Mouse (Mus musculus): ENCODE data around the gene Irf2bpl.
A peak's percentile ranks its signal among the peaks of the same experiment; 100 is the strongest.

DNA sequence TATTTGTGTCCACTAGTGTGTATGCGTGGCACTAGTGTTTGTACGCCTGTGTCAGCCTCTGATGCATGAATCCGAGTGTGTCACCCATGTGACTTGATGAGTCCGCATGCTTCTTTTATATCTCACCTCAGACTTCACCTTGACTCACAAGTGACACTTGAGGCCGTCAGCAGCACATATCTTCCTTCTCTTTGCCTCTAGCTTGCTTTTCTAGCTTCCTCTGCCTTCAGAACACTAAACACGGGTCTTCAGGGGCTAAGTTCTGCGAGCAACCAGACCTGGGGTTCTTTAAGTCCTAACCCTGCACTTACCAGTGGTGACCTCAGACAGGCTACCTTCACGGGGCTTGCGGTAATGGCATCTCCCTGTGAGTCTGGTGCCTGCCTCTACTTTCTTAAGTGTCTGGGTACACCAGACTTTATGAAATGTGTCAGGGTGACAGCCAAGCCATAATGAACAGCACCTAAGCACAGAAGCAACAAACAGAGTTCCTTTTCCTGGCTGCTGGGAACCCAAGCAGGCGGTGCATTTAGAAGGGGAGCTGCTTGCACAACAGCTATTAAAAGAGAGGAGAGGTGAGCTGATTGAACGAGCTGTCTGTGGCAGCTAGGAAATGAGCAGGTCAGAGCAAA, 51.9 kb downstream of the Irf2bpl start:
- TF ChIP-seq CTCF (IDR thresholded peaks at IDR 0.05; ENCODE audit: control insufficient read depth, insufficient read depth, insufficient read length) = no peak
- TF ChIP-seq MAX (IDR thresholded peaks at IDR 0.05) = no peak
- no peak for TF ChIP-seq USF1 (IDR thresholded peaks at IDR 0.05; ENCODE audit: low read depth)
- no peak for TF ChIP-seq MYOG (IDR thresholded peaks at IDR 0.05; ENCODE audit: control insufficient read depth, extremely low read depth, insufficient read length)
- no peak for TF ChIP-seq MYOD1 (IDR thresholded peaks at IDR 0.05; ENCODE audit: control insufficient read depth, insufficient read length, low read depth)
- peak; percentile 45 for TF ChIP-seq CEBPB (IDR thresholded peaks at IDR 0.05; ENCODE audit: low read depth)
- TF ChIP-seq FOSL1 (IDR thresholded peaks at IDR 0.05; ENCODE audit: insufficient read depth, low read length, poor library complexity, severe bottlenecking) = no peak

Data from C2C12 (cell line).